Mouse (Mus musculus) ES-E14 (cell line): ENCODE measurements around the gene Gpc6. TPM values are rescaled to one million over a fixed set of nuclear protein-coding genes. Genes with fewer than 3 reads are reported as not detected.

Source experiments
- DNase-seq: peaks from one replicate; pipeline ENCODE4 v3.0.0-alpha.2; 2013; ENCODE audit warnings: low read depth, low spot score
- H3K27ac ChIP-seq: 2 replicates; pipeline ENCODE4 v1.5.1; 2012; ENCODE audit warnings: low read depth, mild to moderate bottlenecking, low read length, moderate library complexity, mixed read lengths; ENCODE audit not compliant: poor library complexity, insufficient read depth, severe bottlenecking
- H3K36me3 ChIP-seq: 2 replicates; pipeline ENCODE4 v1.6.1; 2012; ENCODE audit warnings: mild to moderate bottlenecking, low read length, moderate library complexity, mixed read lengths; ENCODE audit not compliant: control insufficient read depth, poor library complexity, insufficient read depth, severe bottlenecking
- H3K4me1 ChIP-seq, 2 experiments: fragments of 150-350 bp in 1 of 2; sonication (generic) in 1 of 2; 2 replicates each; pipeline ENCODE4 v1.6.1; 2012; ENCODE audit warnings: low read length in 2 of 2, mild to moderate bottlenecking in 1 of 2, mixed read lengths in 1 of 2; ENCODE audit not compliant: control insufficient read depth in 2 of 2, insufficient read depth in 2 of 2, poor library complexity in 1 of 2
- H3K4me3 ChIP-seq, 2 experiments: fragments of 150-350 bp in 1 of 2; sonication (generic) in 1 of 2; 2 replicates each; pipeline ENCODE4 v1.5.1; 2012; ENCODE audit warnings: low read length in 2 of 2, low read depth in 1 of 2, mild to moderate bottlenecking in 1 of 2, mixed read lengths in 1 of 2; ENCODE audit not compliant: insufficient read depth in 1 of 2, poor library complexity in 1 of 2, severe bottlenecking in 1 of 2
- H3K9ac ChIP-seq: 2 replicates; pipeline ENCODE4 v1.6.1; 2012; ENCODE audit warnings: low read depth, mild to moderate bottlenecking, low read length, mixed read lengths; ENCODE audit not compliant: poor library complexity, insufficient read depth, severe bottlenecking
- H3K9me3 ChIP-seq: fragments of 150-350 bp; sonication (generic); 2 replicates; pipeline ENCODE4 v1.6.1; 2012; ENCODE audit warnings: low read depth, mild to moderate bottlenecking, low read length; ENCODE audit not compliant: control insufficient read depth, insufficient read depth
- CHD2 ChIP-seq: IDR thresholded peaks from 2 replicates; pipeline ENCODE4 v1.6.1; 2014; ENCODE audit warnings: mild to moderate bottlenecking, low read depth, low read length, inconsistent platforms
- HCFC1 ChIP-seq: IDR thresholded peaks from 2 replicates; pipeline ENCODE4 v1.6.1; 2012; ENCODE audit warnings: low read length, inconsistent platforms, borderline replicate concordance; ENCODE audit not compliant: insufficient read depth
- MAFK ChIP-seq: IDR thresholded peaks from 2 replicates; pipeline ENCODE4 v1.6.1; 2014; ENCODE audit warnings: mild to moderate bottlenecking, low read depth, low read length, inconsistent platforms; ENCODE audit not compliant: insufficient read depth
- ZC3H11A ChIP-seq: IDR thresholded peaks from 2 replicates; pipeline ENCODE4 v1.6.1; 2012; ENCODE audit warnings: low read depth, mild to moderate bottlenecking, inconsistent platforms, low read length, borderline replicate concordance
- ZNF384 ChIP-seq: IDR thresholded peaks from 2 replicates; pipeline ENCODE4 v1.6.1; 2012; ENCODE audit warnings: low read depth, low read length, inconsistent platforms
- in situ Hi-C, 2 experiments: fragments of 600-800 bp; cut with MboI; formaldehyde crosslinking; loops; one replicate each; pipeline ENCODE4 v1.15.1; 2025; ENCODE audit warnings: low sequenced_read_pairs in 2 of 2, inconsistent platforms in 1 of 2; ENCODE audit not compliant: unreplicated experiment in 2 of 2
- total RNA-seq: library from RNA; depleted of rRNA; stranded (reverse); fragments of 300-350 nt; gene quantifications from 2 replicates; pipeline ENCODE4 v1.2.3, GENCODE M21; 2012

The Gpc6 gene
- total RNA-seq, 1 experiment: 3.2 TPM

- Histone ChIP-seq H3K27ac (no peak overlapping the region), H3K9me3 (no peaks in the 10 kb centered on the region), H3K36me3 (no peaks in the 10 kb centered on the region), H3K4me3 (no peak overlapping the region), H3K9ac (no peak overlapping the region), H3K4me1 (no peaks in the 10 kb centered on the region)
- no peak for DNase-seq
- in situ Hi-C loops: no loop called here
- TF ChIP-seq HCFC1 (no peak), ZNF384 (no peak), CHD2 (no peak), MAFK (no peak), ZC3H11A (no peak)
Observed at GRCm38 (mm10) chr14:117910323-117910722, 985.2 kb downstream of the Gpc6 start.

DNA sequence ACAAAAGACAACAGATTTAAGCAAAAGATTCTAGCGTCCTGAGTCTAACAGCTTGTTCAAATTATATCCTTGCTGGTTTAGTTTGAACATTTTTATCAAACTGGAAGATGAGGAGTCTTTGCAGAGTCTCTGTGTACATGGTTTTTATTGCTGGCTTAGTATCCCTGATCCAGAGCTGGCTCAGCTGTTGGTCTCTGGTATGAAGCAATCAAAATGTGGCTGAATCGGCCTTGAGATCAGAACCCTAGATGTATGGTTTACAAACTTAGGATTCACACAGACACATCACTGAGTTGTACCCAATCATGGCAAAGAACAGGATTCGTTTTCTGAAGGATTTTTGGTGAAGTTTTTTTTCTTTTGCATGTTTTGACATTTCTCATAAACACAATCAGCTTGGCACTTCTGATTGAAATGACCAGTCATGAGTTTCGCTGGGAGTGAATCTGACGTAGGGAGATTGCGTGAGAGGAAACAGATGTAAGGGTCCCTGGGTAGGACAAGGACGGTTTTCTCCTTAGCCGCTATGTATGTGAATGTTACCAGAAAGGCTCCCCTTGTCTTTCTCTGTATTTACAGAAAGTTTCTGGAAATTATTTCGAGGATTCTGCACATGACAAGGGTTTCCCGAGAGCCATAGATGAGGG is 987.6 kb downstream of the Gpc6 start:
- no peaks in the 10 kb centered on the region for H3K4me1 ChIP-seq
- no peaks in the 10 kb centered on the region for H3K36me3 ChIP-seq
- no peak overlapping the region for H3K27ac ChIP-seq
- no peak for DNase-seq
- H3K4me3 ChIP-seq: no peak overlapping the region
- in situ Hi-C loops: no loop called here
- no peaks in the 10 kb centered on the region for H3K9me3 ChIP-seq
- H3K9ac ChIP-seq: no peak overlapping the region
- TF ChIP-seq ZC3H11A (no peak), CHD2 (no peak), MAFK (no peak), HCFC1 (no peak), ZNF384 (no peak)

DNA sequence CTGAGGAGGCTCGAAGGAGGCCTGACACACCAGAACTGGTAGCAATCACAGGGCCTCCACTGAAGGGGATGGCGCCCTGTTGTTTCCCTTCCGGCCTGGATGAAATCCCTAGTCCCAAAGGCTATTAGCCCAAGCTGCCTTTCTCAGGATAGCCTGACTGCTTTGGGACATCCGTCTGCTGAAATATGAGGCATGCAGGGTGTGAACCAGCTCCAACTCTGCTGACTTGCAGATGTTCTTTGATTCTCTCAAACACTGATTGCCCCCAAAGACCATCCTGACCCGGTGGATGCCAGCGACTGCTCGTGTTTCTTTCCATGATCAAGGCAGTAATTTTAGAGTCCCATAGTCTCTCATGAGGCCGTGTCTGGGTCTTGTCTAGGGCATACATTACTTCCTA is 991.5 kb downstream of the Gpc6 start:
- H3K4me3 ChIP-seq: no peak overlapping the region
- TF ChIP-seq MAFK: no peak
- TF ChIP-seq HCFC1: no peak
- no peak for TF ChIP-seq ZNF384
- TF ChIP-seq CHD2: no peak
- TF ChIP-seq ZC3H11A: no peak
- H3K27ac ChIP-seq: no peak overlapping the region
- H3K36me3 ChIP-seq: no peaks in the 10 kb centered on the region
- DNase-seq: no peak
- H3K9me3 ChIP-seq: no peaks in the 10 kb centered on the region
- in situ Hi-C loops: no loop called here
- H3K4me1 ChIP-seq: no peaks in the 10 kb centered on the region
- H3K9ac ChIP-seq: no peak overlapping the region

DNA sequence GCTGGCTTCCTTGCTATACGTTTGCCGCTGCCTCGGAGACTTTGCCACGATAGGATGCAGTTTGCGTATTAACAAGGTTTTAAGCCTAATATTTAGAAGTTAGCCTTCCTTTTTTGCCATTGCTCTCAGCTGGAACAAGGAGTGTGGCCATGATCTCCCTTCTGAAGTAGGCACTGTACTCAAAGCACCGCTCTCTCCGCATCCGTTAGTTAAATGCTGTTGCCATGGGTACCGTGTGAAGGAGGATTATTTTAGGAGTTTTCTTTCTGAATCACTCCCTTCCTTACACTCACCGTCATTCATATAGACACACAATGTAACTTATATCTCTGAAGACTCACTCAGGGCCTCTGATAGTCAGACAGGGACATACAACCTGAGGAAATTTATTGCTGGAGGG is 993.6 kb downstream of the Gpc6 start:
- H3K9me3 ChIP-seq: no peaks in the 10 kb centered on the region
- H3K4me1 ChIP-seq: no peaks in the 10 kb centered on the region
- H3K36me3 ChIP-seq: no peaks in the 10 kb centered on the region
- H3K4me3 ChIP-seq: no peak overlapping the region
- TF ChIP-seq MAFK (no peak), ZNF384 (no peak), ZC3H11A (no peak), HCFC1 (no peak), CHD2 (no peak)
- H3K27ac ChIP-seq: no peak overlapping the region
- in situ Hi-C loops: no loop called here
- DNase-seq: no peak
- no peak overlapping the region for H3K9ac ChIP-seq
